Mouse (Mus musculus): ENCODE measurements around the gene Atxn2.
"Not testable (repeated sequence)": the region's sequence is repeated elsewhere in the genome, so short reads cannot be mapped to it uniquely, and the experiment has no call there.

DNA sequence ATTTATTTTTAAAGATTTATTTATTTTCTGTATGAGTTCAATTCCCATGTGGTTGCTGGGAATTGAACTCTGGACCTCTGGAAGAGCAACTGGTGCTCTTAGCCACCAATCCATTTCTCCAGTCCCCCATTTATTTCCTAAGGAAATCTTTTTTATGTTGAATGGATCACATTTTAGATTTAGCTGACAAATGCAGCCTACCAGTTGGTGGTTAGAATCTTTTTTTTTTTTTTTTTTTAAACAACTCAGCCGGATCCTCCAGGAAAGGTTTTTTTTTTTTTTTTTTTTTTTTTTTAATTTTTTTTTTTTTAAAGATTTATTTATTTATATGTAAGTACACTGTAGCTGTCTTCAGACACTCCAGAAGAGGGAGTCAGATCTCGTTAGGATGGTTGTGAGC, 27.0 kb downstream of the Atxn2 start:
- not testable (repeated sequence) for TF ChIP-seq CTCF, POLR2A (IDR thresholded peaks at IDR 0.05; ENCODE audit: insufficient read depth, low read depth, low read length)
